Mouse (Mus musculus) hindbrain, embryonic 14.5 days (tissue): ENCODE measurements around the gene Hp. TPM values are rescaled to one million over a fixed set of nuclear protein-coding genes. Genes with fewer than 3 reads are reported as not detected.

Experiments used
- ATAC-seq: fragments of 200-750 bp; cut with Nextera tagmentation; 2 replicates; pipeline ENCODE4 v1.8.0; 2017; ENCODE audit warnings: moderate number of reproducible peaks, mild to moderate bottlenecking, moderate TSS enrichment, moderate library complexity; ENCODE audit not compliant: low FRiP score
- DNase-seq: peaks from one replicate; pipeline ENCODE4 v3.0.0-alpha.2; 2015; ENCODE audit warnings: low spot score
- H3K27ac ChIP-seq: fragments of 300-500 bp; sonication (generic); 2 replicates; pipeline ENCODE4 v1.5.1; 2014; ENCODE audit warnings: mild to moderate bottlenecking, moderate library complexity
- H3K27me3 ChIP-seq: fragments of 300-500 bp; sonication (generic); 2 replicates; pipeline ENCODE4 v1.6.1; 2014; ENCODE audit warnings: mild to moderate bottlenecking, low read length, mixed read lengths; ENCODE audit not compliant: control insufficient read depth, insufficient read depth
- H3K36me3 ChIP-seq: fragments of 300-500 bp; sonication (generic); replicated peaks from 2 replicates; pipeline ENCODE4 v1.6.1; 2014; ENCODE audit not compliant: control insufficient read depth, insufficient read depth
- H3K4me1 ChIP-seq: fragments of 300-500 bp; sonication (generic); replicated peaks from 2 replicates; pipeline ENCODE4 v1.6.1; 2014; ENCODE audit warnings: antibody characterized with exemption, low read length, mixed read lengths; ENCODE audit not compliant: control insufficient read depth, insufficient read depth
- H3K4me2 ChIP-seq: fragments of 300-500 bp; sonication (generic); replicated peaks from 2 replicates; pipeline ENCODE4 v1.6.1; 2014; ENCODE audit warnings: mild to moderate bottlenecking, moderate library complexity
- H3K4me3 ChIP-seq: fragments of 300-500 bp; sonication (generic); replicated peaks from 2 replicates; pipeline ENCODE4 v1.5.1; 2014; ENCODE audit warnings: mild to moderate bottlenecking, low read length
- H3K9ac ChIP-seq: fragments of 300-500 bp; sonication (generic); 2 replicates; pipeline ENCODE4 v1.6.1; 2014
- H3K9me3 ChIP-seq: fragments of 300-500 bp; sonication (generic); 2 replicates; pipeline ENCODE4 v1.6.1; 2016; ENCODE audit warnings: low read length; ENCODE audit not compliant: control insufficient read depth
- WGBS: fragments of 180-500 bp; shearing (Covaris S2); extraction: QIAGEN DNeasy Blood & Tissue Kit; methylation state at CpG from one replicate; pipeline ENCODE4 v1.1.7; 2014; 5-methylcytosine and 5-hydroxymethylcytosine counted together
- polyA plus RNA-seq: library from polyadenylated mRNA; unstranded; fragments of >200 nt; fragmentation: Nextera tagmentation; extraction: Ambion mirVana; gene quantifications from 2 replicates; pipeline ENCODE4 v1.2.1, GENCODE M21; 2014

The Hp gene
- polyA plus RNA-seq, 1 experiment from 2014 or later: 0.43 TPM

DNA sequence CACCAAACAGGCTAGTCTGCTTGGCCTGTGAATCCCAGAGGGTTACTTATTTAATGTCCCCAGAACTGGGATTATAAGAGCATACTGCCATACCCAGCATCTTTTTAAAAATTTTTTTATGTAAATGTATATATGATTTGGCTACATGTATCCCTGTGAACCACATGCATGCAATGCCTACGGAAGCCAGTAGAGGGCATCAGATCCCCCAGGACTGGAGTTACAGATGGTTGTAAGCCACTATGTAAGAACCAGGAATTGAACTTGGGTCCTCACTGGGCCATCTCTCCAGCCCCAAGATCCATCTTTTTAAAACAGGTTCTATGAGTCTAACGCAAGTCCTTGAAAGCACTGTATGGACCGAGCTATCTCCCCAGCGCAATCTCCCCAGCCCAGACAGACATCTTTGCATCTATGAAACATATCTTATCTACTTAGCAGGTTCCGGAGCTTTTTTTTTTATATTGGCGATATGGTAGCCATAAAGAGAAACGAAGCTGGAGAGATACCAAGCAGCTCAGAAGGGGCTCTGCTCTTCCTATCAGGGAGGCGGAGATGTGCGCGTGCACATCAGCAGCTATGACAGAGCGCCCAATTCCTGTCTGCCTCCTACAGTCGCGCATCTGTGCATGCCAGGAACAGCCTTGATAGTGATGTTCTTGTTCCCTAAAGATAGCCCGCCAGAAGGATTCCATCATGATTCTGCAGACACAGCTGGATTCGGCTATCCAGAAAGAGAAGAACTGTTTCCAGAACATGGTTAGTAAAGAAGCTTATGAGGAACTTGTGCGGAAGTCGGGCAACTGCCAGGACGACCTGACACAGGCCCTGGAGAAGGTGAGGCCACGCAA lies 43.6 kb downstream of the Hp start:
- Histone ChIP-seq H3K4me2 (no peak overlapping the region), H3K9me3 (no peaks in the 10 kb centered on the region), H3K9ac (no peak overlapping the region), H3K36me3 (no peaks in the 10 kb centered on the region), H3K27ac (no peak overlapping the region), H3K4me1 (no peaks in the 10 kb centered on the region), H3K27me3 (no peaks in the 10 kb centered on the region), H3K4me3 (no peak overlapping the region)
- ATAC-seq (no peak), DNase-seq (peak; percentile 42)
- WGBS: 90% methylated on average over 19 of the region's 19 CpGs

Other genes with a start within 250 kb of the Hp start
- 3.2 TPM in 2 replicates for gene Pmfbp1, start 85.1 kb downstream of the Hp start, polyA plus RNA-seq
- gene Dhx38, start 13.3 kb downstream of the Hp start, polyA plus RNA-seq: 12.7 and 14.7 TPM in 2 replicates
- gene Txnl4b, start 13.3 kb downstream of the Hp start, polyA plus RNA-seq: 28.2 and 31.2 TPM in 2 replicates
- 29.5 and 31.4 TPM in 2 replicates for gene Dhodh, start 29.5 kb upstream of the Hp start, polyA plus RNA-seq
- gene Pkd1l3, start 35.3 kb upstream of the Hp start, polyA plus RNA-seq: 0.13 and 0.23 TPM in 2 replicates
- gene Ist1, start 114.1 kb upstream of the Hp start, polyA plus RNA-seq: 154 and 164 TPM in 2 replicates
- gene Zfp821, start 126.4 kb upstream of the Hp start, polyA plus RNA-seq: 71.4 and 75.8 TPM in 2 replicates
- 4.6 TPM in 2 replicates for gene Atxn1l, start 158.6 kb upstream of the Hp start, polyA plus RNA-seq
- 39.1 and 46.5 TPM in 2 replicates for gene Ap1g1, start 199.4 kb upstream of the Hp start, polyA plus RNA-seq